Mouse (Mus musculus): ENCODE data around the gene N4bp3. TPM values are rescaled to one million over a fixed set of nuclear protein-coding genes. Genes with fewer than 3 reads are reported as not detected.

N4bp3 gene
- total and polyA plus RNA-seq, 3 experiments, result 19.1 to 22.1 (median 21.2) TPM

DNA sequence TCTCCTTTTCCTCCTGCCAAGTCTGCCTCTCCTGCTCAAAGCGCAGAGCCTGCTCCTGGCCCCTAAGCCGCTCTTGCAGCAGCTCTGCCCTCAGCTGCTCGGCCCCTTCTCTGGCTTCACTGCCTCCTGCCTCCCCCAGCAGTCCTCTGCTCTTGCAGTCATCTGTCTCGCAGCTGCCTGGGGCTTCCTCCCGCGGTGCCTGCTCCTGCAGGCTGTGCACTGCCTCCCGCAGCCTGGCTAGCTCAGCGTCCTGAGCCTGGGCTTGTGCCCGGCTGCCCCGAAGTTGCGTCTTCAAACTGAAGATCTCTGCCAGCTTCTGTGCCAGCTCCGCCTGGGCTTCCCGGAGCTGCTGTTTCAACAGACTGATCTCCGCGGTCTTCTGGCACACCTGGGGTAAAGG lies 6.9 kb downstream of the N4bp3 start:
- Histone ChIP-seq H3K27me3 (replicated peaks) (no peaks in the 10 kb centered on the region), H3K79me2 (replicated peaks; ENCODE audit: control insufficient read depth, extremely low read depth, insufficient read depth, poor library complexity, severe bottlenecking) (0 out of 2 replicates have a peak, but pooled peaks cover 4% of the 10 kb centered on the region), H3K9me3 (replicated peaks; ENCODE audit: low read length) (no peaks in the 10 kb centered on the region), H3K9ac (ENCODE audit: insufficient read depth, low read depth) (peak overlapping the region; percentile 39), H3K36me3 (replicated peaks in 1 of 2; ENCODE audit: control insufficient read depth in 1 of 2, insufficient read depth in 1 of 2, low read length in 1 of 2) (peaks cover 15 to 61% of the 10 kb centered on the region in 2 experiments), H3K4me2 (ENCODE audit: insufficient read depth, low read depth, poor library complexity, severe bottlenecking) (peak overlapping the region; percentile 2), H3K4me3 (replicated peaks in 1 of 3; ENCODE audit: low read depth in 2 of 3, low read length in 2 of 3, poor library complexity in 1 of 3) (peak overlapping the region; percentile 14 to 37 (median 15)), H3K27ac (ENCODE audit: insufficient read depth, low read depth) (peak overlapping the region; percentile 93), H3K4me1 (ENCODE audit: control insufficient read depth in 1 of 2, insufficient read depth in 2 of 2) (peaks cover 41 to 95% of the 10 kb centered on the region in 2 experiments)
- TF ChIP-seq TBP (conservative IDR thresholded peaks at IDR 0.05; ENCODE audit: low read depth, low read length) (no peak), CHD1 (IDR thresholded peaks at IDR 0.05; ENCODE audit: low read depth, low read length) (no peak; the same call in 1 of the 2 replicates), ETS1 (conservative IDR thresholded peaks at IDR 0.05; ENCODE audit: low read depth, low read length) (no peak), ZKSCAN1 (IDR thresholded peaks at IDR 0.05; ENCODE audit: borderline replicate concordance, low read depth, low read length) (no peak), EP300 (IDR thresholded peaks at IDR 0.05; ENCODE audit: low read length) (no peak), UBTF (IDR thresholded peaks at IDR 0.05; ENCODE audit: low read depth, low read length) (no peak), KAT2A (IDR thresholded peaks at IDR 0.05; ENCODE audit: insufficient replicate concordance, low read length) (no peak), ZNF384 (IDR thresholded peaks at IDR 0.05; ENCODE audit: low read depth, low read length) (no peak), NELFE (IDR thresholded peaks at IDR 0.05; ENCODE audit: low read depth, low read length) (no peak), CTCF (conservative IDR thresholded peaks at IDR 0.05 in 1 of 2, IDR thresholded peaks at IDR 0.05 in 1 of 2; ENCODE audit: low read depth in 2 of 2, low read length in 2 of 2) (no peak), CHD2 (IDR thresholded peaks at IDR 0.05; ENCODE audit: low read length) (no peak), USF1 (IDR thresholded peaks at IDR 0.05; ENCODE audit: low read depth, low read length) (no peak), POLR2A (IDR thresholded peaks at IDR 0.05; ENCODE audit: low read depth, low read length) (no peak), IRF4 (IDR thresholded peaks at IDR 0.05; ENCODE audit: low read depth, low read length) (no peak), ZMIZ1 (IDR thresholded peaks at IDR 0.05; ENCODE audit: low read depth, low read length) (no peak), PAX5 (IDR thresholded peaks at IDR 0.05; ENCODE audit: low read length) (no peak), POLR2AphosphoS2 (IDR thresholded peaks at IDR 0.05; ENCODE audit: low read depth, low read length) (no peak), HCFC1 (IDR thresholded peaks at IDR 0.05; ENCODE audit: low read depth, low read length) (no peak)
- no peak for DNase-seq (ENCODE audit: extremely low read depth)
- dilution Hi-C loops (cut with MboI; ENCODE audit: extremely low pct_ligation_motif_present, extremely low pct_unique_long_range_greater_than_20kb, low sequenced_read_pairs), result no loop called here
- in situ Hi-C loops (cut with MboI; ENCODE audit: low pct_ligation_motif_present, low pct_unique_long_range_greater_than_20kb, low sequenced_read_pairs), result no loop called here

GRCm38 (mm10) chr11:51643202-51643601 lies 7.4 kb downstream of the N4bp3 start:
- peak overlapping the region; percentile 2; the same call in 1 of the 2 replicates for H3K4me2 ChIP-seq (ENCODE audit: insufficient read depth, low read depth, poor library complexity, severe bottlenecking)
- dilution Hi-C loops (cut with MboI; ENCODE audit: extremely low pct_ligation_motif_present, extremely low pct_unique_long_range_greater_than_20kb, low sequenced_read_pairs), result no loop called here
- no peak for DNase-seq (ENCODE audit: extremely low read depth)

More at GRCm38 (mm10) chr11:51643202-51643601, 7.4 kb downstream of the N4bp3 start:
- H3K27me3 ChIP-seq (replicated peaks), result no peaks in the 10 kb centered on the region
- H3K36me3 ChIP-seq (replicated peaks in 1 of 2; ENCODE audit: control insufficient read depth in 1 of 2, insufficient read depth in 1 of 2, low read length in 1 of 2), result peaks cover 15 to 57% of the 10 kb centered on the region in 2 experiments
- H3K9ac ChIP-seq (ENCODE audit: insufficient read depth, low read depth), result no peak overlapping the region
- peak overlapping the region; percentile 93 for H3K27ac ChIP-seq (ENCODE audit: insufficient read depth, low read depth)
- peak overlapping the region in 1 of 3 experiments; percentile 37 for H3K4me3 ChIP-seq (replicated peaks in 1 of 3; ENCODE audit: low read depth in 2 of 3, low read length in 2 of 3, poor library complexity in 1 of 3)
- peaks cover 36 to 95% of the 10 kb centered on the region in 2 experiments for H3K4me1 ChIP-seq (ENCODE audit: control insufficient read depth in 1 of 2, insufficient read depth in 2 of 2)
- H3K79me2 ChIP-seq (replicated peaks; ENCODE audit: control insufficient read depth, extremely low read depth, insufficient read depth, poor library complexity, severe bottlenecking), result no peaks in the 10 kb centered on the region
- no peak for TF ChIP-seq RAD21 (IDR thresholded peaks at IDR 0.05; ENCODE audit: low read depth, low read length)
- no peak for TF ChIP-seq MXI1 (IDR thresholded peaks at IDR 0.05; ENCODE audit: low read depth, low read length)
- H3K9me3 ChIP-seq (replicated peaks; ENCODE audit: low read length), result no peaks in the 10 kb centered on the region
- in situ Hi-C loops (cut with MboI; ENCODE audit: low pct_ligation_motif_present, low pct_unique_long_range_greater_than_20kb, low sequenced_read_pairs), result no loop called here
